ENCODE assay signal across 8 mouse cellular contexts in genomic region chr1:7398678-7399218, GRCm38 (mm10).
DNase-seq lines count a peak whose midpoint lies in the region; ATAC-seq and TF ChIP-seq lines count a peak whose summit lies in the region.

No protein-coding gene starts in this region.

- peak overlapping the region; percentile 61; the same call in 1 of the 2 replicates for H3K4me3 ChIP-seq in spleen, adult 2 months (ENCODE audit: extremely low read depth, insufficient read depth, insufficient read length)
- H3K4me3 ChIP-seq in intestine, embryonic 15.5 days (replicated peaks), result peak overlapping the region; percentile 69
- H3K4me3 ChIP-seq in olfactory bulb, adult 2 months (ENCODE audit: insufficient read depth, low read depth, low read length), result peak overlapping the region; percentile 91

- WGBS in spleen, adult 2 months, result 66% methylated on average over 14 of the region's 14 CpGs
- 36% methylated on average over 14 of the region's 14 CpGs for WGBS in intestine, embryonic 15.5 days
- 51% methylated on average over 14 of the region's 14 CpGs for WGBS in olfactory bulb, adult 2 months

- ATAC-seq in cerebellum, adult (ENCODE audit: insufficient number of reproducible peaks, low FRiP score, low TSS enrichment), result no peak
- ATAC-seq in intestine, embryonic 15.5 days, result 0 out of 2 replicates have a peak, but pooled peaks have one; percentile 2
- no peak for ATAC-seq in erythroid progenitor cell, adult 5-6 weeks (replicated peaks; ENCODE audit: low FRiP score, poor library complexity, severe bottlenecking)

- peak overlapping the region; percentile 64 for H3K9ac ChIP-seq in intestine, embryonic 15.5 days

- H3K4me2 ChIP-seq in intestine, embryonic 15.5 days (replicated peaks), result peak overlapping the region; percentile 72

- H3K4me1 ChIP-seq in spleen, adult 2 months (ENCODE audit: control insufficient read depth, insufficient read depth, insufficient read length), result no peaks in the 10 kb centered on the region; the same call in 1 of the 2 replicates
- H3K4me1 ChIP-seq in intestine, embryonic 15.5 days (replicated peaks), result no peaks in the 10 kb centered on the region
- no peaks in the 10 kb centered on the region for H3K4me1 ChIP-seq in olfactory bulb, adult 2 months (ENCODE audit: control insufficient read depth, insufficient read depth, low read length)

- TF ChIP-seq CTCF in spleen, adult 2 months (IDR thresholded peaks at IDR 0.05; ENCODE audit: extremely low read depth, insufficient read depth, insufficient read length, insufficient replicate concordance), result no peak
- TF ChIP-seq CTCF in olfactory bulb, adult 2 months (IDR thresholded peaks at IDR 0.05; ENCODE audit: insufficient read depth, low read depth, low read length), result no peak

- peak overlapping the region; percentile 64 for H3K27ac ChIP-seq in spleen, adult 2 months (ENCODE audit: insufficient read depth, low read length)
- peak overlapping the region; percentile 77; the same call in 1 of the 2 replicates for H3K27ac ChIP-seq in intestine, embryonic 15.5 days
- H3K27ac ChIP-seq in olfactory bulb, adult 2 months (ENCODE audit: insufficient read depth, low read depth, low read length), result 0 out of 2 replicates have a peak overlapping the region, but pooled peaks have one; percentile 49

- no peaks in the 10 kb centered on the region for H3K36me3 ChIP-seq in spleen, adult 2 months (ENCODE audit: control insufficient read depth, insufficient read depth, low read length)
- H3K36me3 ChIP-seq in intestine, embryonic 15.5 days, result no peaks in the 10 kb centered on the region

- H3K27me3 ChIP-seq in spleen, adult 2 months (ENCODE audit: control insufficient read depth, insufficient read depth, low read length), result no peaks in the 10 kb centered on the region
- no peaks in the 10 kb centered on the region for H3K27me3 ChIP-seq in intestine, embryonic 15.5 days (replicated peaks)

- peak; percentile 7 to 18 for DNase-seq in cerebellum, adult 18-20 months
- no peak for DNase-seq in spleen, adult 2 months (ENCODE audit: low read depth in 1 of 2, low spot score in 2 of 2)
- DNase-seq in spleen, postnatal 36 days (ENCODE audit: low spot score in 2 of 2), result no peak
- DNase-seq in thymus, adult 18-20 months, result no peak

- no peaks in the 10 kb centered on the region for H3K9me3 ChIP-seq in intestine, embryonic 15.5 days

- TF ChIP-seq POLR2A in spleen, adult 2 months (IDR thresholded peaks at IDR 0.05; ENCODE audit: low read depth, low read length), result no peak
- no peak for TF ChIP-seq POLR2A in olfactory bulb, adult 2 months (IDR thresholded peaks at IDR 0.05; ENCODE audit: insufficient read depth, low read depth, low read length)

Comparison
In these comparisons a context has a peak if more than half of its experiments do, and no peak if none do; other contexts are left out.
1. DNase-seq: peak in cerebellum, adult 18-20 months (2 of 2); none in spleen, adult 2 months (0 of 2), spleen, postnatal 36 days (0 of 2) and thymus, adult 18-20 months (0 of 2).
2. Peak in every context shown above with its lines, with median percentiles within 50 percentile points of each other: H3K27ac ChIP-seq and H3K4me3 ChIP-seq.